Mouse (Mus musculus): ENCODE data around the gene Per1. TPM values are rescaled to one million over a fixed set of nuclear protein-coding genes. Genes with fewer than 3 reads are reported as not detected.

The Per1 gene
- polyA plus RNA-seq, 1 experiment: 4.5 TPM

DNA sequence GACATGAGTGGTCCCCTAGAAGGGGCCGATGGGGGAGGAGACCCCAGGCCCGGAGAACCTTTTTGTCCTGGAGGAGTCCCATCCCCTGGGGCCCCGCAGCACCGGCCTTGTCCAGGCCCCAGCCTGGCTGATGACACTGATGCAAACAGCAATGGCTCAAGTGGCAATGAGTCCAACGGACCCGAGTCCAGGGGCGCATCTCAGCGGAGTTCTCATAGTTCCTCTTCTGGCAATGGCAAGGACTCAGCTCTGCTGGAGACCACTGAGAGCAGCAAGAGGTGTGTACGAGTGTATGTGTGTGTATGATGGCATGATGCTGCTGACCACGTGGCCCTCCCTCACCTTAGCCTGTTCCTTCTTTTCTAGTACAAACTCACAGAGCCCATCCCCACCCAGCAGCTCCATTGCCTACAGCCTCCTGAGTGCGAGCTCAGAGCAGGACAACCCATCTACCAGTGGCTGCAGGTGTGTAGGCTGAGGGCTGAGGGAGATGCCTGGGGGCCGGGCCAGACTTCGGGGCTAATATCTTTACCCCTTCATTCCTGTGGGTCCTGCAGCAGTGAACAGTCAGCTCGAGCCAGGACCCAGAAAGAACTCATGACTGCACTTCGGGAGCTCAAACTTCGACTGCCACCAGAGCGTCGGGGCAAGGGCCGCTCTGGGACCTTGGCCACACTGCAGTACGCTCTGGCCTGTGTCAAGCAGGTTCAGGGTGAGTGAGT lies 5.8 kb downstream of the Per1 start:
- TF ChIP-seq CEBPB (IDR thresholded peaks at IDR 0.05; ENCODE audit: low read depth): no peak
- TF ChIP-seq MYOG (IDR thresholded peaks at IDR 0.05; ENCODE audit: control insufficient read depth, extremely low read depth, insufficient read length): no peak
- no peak for TF ChIP-seq CTCF (IDR thresholded peaks at IDR 0.05; ENCODE audit: control insufficient read depth, insufficient read depth, insufficient read length)
- no peak for TF ChIP-seq FOSL1 (IDR thresholded peaks at IDR 0.05; ENCODE audit: insufficient read depth, low read length, poor library complexity, severe bottlenecking)
- TF ChIP-seq MAX (IDR thresholded peaks at IDR 0.05): no peak
- no peak for TF ChIP-seq MYOD1 (IDR thresholded peaks at IDR 0.05; ENCODE audit: control insufficient read depth, insufficient read length, low read depth)
- no peak for TF ChIP-seq USF1 (IDR thresholded peaks at IDR 0.05; ENCODE audit: low read depth)
- H3K4me3 ChIP-seq (ENCODE audit: insufficient read depth, poor library complexity, severe bottlenecking): no peak overlapping the region

DNA sequence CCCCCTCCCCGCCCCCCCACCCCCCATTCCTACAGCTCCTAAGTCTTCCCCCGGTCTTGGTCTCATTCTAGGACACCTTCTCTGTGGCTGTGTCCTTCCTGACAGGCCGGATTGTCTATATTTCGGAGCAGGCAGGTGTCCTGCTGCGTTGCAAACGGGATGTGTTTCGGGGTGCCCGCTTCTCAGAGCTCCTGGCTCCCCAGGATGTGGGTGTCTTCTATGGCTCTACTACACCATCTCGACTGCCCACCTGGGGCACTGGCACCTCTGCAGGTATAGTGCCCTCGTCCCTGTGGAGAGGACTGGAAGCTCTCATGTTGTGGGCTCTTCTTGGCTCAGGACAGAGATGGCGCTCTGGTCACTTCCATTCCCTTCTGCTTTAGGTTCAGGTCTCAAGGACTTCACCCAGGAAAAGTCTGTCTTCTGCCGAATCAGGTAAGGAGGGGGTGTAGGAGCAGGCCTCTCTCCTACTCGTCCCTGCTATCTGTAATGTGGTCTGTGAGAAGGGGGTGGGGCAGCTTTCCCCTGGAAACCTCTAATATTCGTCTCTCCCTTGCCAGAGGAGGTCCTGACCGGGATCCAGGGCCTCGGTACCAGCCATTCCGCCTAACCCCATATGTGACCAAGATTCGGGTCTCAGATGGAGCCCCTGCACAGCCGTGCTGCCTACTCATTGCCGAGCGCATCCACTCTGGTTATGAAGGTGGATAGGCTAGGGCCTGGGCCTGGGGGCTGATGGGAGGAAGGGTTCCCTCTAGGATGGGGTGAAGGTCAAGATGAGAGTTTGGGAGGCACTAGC lies 6.8 kb downstream of the Per1 start:
- Histone ChIP-seq H3K79me2 (ENCODE audit: control insufficient read depth, insufficient read depth) (peaks cover 25% of the 10 kb centered on the region), H3K27me3 (ENCODE audit: control insufficient read depth, insufficient read depth, insufficient read length) (no peaks in the 10 kb centered on the region), H3K79me3 (ENCODE audit: low read depth) (peaks cover 3% of the 10 kb centered on the region), H3K4me3 (ENCODE audit: insufficient read depth, poor library complexity, severe bottlenecking) (no peak overlapping the region), H3K36me3 (ENCODE audit: control insufficient read depth, insufficient read depth) (peaks cover 45% of the 10 kb centered on the region), H3ac (ENCODE audit: control insufficient read depth, insufficient read length, low read depth) (peak overlapping the region; percentile 5)
- no peak for TF ChIP-seq FOSL1 (IDR thresholded peaks at IDR 0.05; ENCODE audit: insufficient read depth, low read length, poor library complexity, severe bottlenecking)
- TF ChIP-seq MYOD1 (IDR thresholded peaks at IDR 0.05; ENCODE audit: control insufficient read depth, insufficient read length, low read depth): no peak
- TF ChIP-seq CEBPB (IDR thresholded peaks at IDR 0.05; ENCODE audit: low read depth): no peak
- TF ChIP-seq MYOG (IDR thresholded peaks at IDR 0.05; ENCODE audit: control insufficient read depth, extremely low read depth, insufficient read length): no peak
- no peak for TF ChIP-seq CTCF (IDR thresholded peaks at IDR 0.05; ENCODE audit: control insufficient read depth, insufficient read depth, insufficient read length)
- no peak for TF ChIP-seq MAX (IDR thresholded peaks at IDR 0.05)

More for the DNA sequence above, 5.8 kb downstream of the Per1 start:
- no peak overlapping the region for H3ac ChIP-seq (ENCODE audit: control insufficient read depth, insufficient read length, low read depth)
- peaks cover 3% of the 10 kb centered on the region for H3K79me3 ChIP-seq (ENCODE audit: low read depth)
- peaks cover 25% of the 10 kb centered on the region for H3K79me2 ChIP-seq (ENCODE audit: control insufficient read depth, insufficient read depth)
- H3K27me3 ChIP-seq (ENCODE audit: control insufficient read depth, insufficient read depth, insufficient read length): no peaks in the 10 kb centered on the region
- H3K36me3 ChIP-seq (ENCODE audit: control insufficient read depth, insufficient read depth): peaks cover 39% of the 10 kb centered on the region

DNA sequence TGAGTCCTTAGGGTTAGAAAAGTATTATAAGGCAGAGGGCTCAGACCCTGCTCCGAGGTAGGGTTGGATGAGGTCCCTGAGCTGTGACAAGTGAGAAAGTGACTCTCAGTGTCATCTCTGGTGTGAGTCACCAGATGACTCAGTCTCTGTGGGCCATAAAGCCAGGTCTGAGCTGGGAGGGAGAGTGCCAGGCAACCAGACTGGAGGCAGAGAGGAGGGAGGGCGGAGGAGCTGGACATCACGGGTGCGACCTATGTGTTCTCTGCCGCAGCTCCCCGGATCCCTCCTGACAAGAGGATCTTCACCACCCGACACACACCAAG lies 7.3 kb downstream of the Per1 start:
- H3K79me3 ChIP-seq (ENCODE audit: low read depth): peaks cover 3% of the 10 kb centered on the region
- H3K36me3 ChIP-seq (ENCODE audit: control insufficient read depth, insufficient read depth): peaks cover 45% of the 10 kb centered on the region
- H3K4me3 ChIP-seq (ENCODE audit: insufficient read depth, poor library complexity, severe bottlenecking): no peak overlapping the region
- peaks cover 25% of the 10 kb centered on the region for H3K79me2 ChIP-seq (ENCODE audit: control insufficient read depth, insufficient read depth)
- TF ChIP-seq FOSL1 (IDR thresholded peaks at IDR 0.05; ENCODE audit: insufficient read depth, low read length, poor library complexity, severe bottlenecking) (peak; percentile 86), MYOD1 (IDR thresholded peaks at IDR 0.05; ENCODE audit: control insufficient read depth, insufficient read length, low read depth) (no peak)
- H3K27me3 ChIP-seq (ENCODE audit: control insufficient read depth, insufficient read depth, insufficient read length): no peaks in the 10 kb centered on the region
- peak overlapping the region; percentile 21 for H3ac ChIP-seq (ENCODE audit: control insufficient read depth, insufficient read length, low read depth)

DNA sequence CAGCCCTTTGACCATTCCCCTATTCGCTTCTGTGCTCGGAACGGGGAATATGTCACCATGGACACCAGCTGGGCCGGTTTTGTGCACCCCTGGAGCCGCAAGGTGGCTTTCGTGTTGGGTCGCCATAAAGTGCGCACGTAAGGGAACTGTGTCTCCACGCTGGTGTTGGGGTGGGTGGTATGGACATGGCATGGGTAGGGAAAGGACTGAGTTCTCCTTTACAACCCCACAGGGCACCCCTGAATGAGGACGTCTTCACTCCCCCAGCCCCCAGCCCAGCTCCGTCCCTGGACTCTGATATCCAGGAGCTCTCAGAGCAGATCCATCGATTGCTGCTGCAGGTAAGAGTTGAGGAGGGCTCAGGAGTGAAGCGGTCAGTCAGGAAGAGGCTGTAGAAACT lies 8.1 kb downstream of the Per1 start:
- peaks cover 48% of the 10 kb centered on the region for H3K36me3 ChIP-seq (ENCODE audit: control insufficient read depth, insufficient read depth)

DNA sequence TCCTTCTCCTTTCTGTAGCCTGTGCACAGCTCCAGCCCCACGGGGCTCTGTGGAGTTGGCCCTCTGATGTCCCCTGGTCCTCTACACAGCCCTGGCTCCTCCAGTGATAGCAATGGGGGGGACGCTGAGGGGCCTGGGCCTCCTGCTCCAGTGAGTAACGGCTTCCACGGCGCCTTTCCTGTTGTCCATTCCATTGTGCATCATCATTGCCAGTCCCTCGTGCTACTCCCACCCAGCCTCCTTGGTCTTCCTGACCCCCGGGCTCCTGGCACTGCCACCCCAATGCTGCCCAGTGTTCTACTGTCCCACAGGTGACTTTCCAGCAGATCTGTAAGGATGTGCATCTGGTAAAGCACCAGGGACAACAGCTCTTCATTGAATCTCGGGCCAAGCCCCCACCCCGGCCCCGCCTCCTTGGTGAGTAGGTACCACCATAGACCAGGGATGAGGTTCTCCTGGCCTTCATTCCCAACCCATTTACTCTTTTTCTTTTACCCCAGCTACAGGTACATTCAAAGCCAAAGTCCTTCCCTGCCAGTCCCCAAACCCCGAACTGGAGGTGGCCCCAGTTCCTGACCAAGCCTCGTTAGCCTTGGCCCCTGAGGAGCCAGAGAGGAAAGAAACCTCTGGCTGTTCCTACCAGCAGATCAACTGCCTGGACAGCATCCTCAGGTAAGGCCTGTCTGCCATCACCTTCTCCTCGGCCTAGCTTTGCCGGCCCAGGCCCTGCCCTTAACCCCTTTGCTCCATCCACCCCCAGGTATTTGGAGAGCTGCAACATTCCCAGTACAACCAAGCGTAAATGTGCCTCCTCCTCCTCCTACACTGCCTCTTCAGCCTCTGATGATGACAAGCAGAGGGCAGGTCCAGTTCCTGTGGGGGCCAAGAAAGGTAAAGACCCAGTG lies 8.8 kb downstream of the Per1 start:
- no peak overlapping the region for H3K4me3 ChIP-seq (ENCODE audit: insufficient read depth, poor library complexity, severe bottlenecking)
- TF ChIP-seq CTCF (IDR thresholded peaks at IDR 0.05; ENCODE audit: control insufficient read depth, insufficient read depth, insufficient read length) (no peak), USF1 (IDR thresholded peaks at IDR 0.05; ENCODE audit: low read depth) (no peak), MYOD1 (IDR thresholded peaks at IDR 0.05; ENCODE audit: control insufficient read depth, insufficient read length, low read depth) (no peak), MYOG (IDR thresholded peaks at IDR 0.05; ENCODE audit: control insufficient read depth, extremely low read depth, insufficient read length) (no peak), FOSL1 (IDR thresholded peaks at IDR 0.05; ENCODE audit: insufficient read depth, low read length, poor library complexity, severe bottlenecking) (no peak), MAX (IDR thresholded peaks at IDR 0.05) (no peak), CEBPB (IDR thresholded peaks at IDR 0.05; ENCODE audit: low read depth) (no peak)
- H3K79me2 ChIP-seq (ENCODE audit: control insufficient read depth, insufficient read depth): peaks cover 25% of the 10 kb centered on the region
- H3ac ChIP-seq (ENCODE audit: control insufficient read depth, insufficient read length, low read depth): no peak overlapping the region
- peaks cover 3% of the 10 kb centered on the region for H3K79me3 ChIP-seq (ENCODE audit: low read depth)
- peaks cover 48% of the 10 kb centered on the region for H3K36me3 ChIP-seq (ENCODE audit: control insufficient read depth, insufficient read depth)
- no peaks in the 10 kb centered on the region for H3K27me3 ChIP-seq (ENCODE audit: control insufficient read depth, insufficient read depth, insufficient read length)

More for the DNA sequence above, 8.1 kb downstream of the Per1 start:
- Histone ChIP-seq H3K79me3 (ENCODE audit: low read depth) (peaks cover 3% of the 10 kb centered on the region), H3K27me3 (ENCODE audit: control insufficient read depth, insufficient read depth, insufficient read length) (no peaks in the 10 kb centered on the region), H3K4me3 (ENCODE audit: insufficient read depth, poor library complexity, severe bottlenecking) (no peak overlapping the region), H3K79me2 (ENCODE audit: control insufficient read depth, insufficient read depth) (peaks cover 25% of the 10 kb centered on the region), H3ac (ENCODE audit: control insufficient read depth, insufficient read length, low read depth) (no peak overlapping the region)
- TF ChIP-seq CTCF (IDR thresholded peaks at IDR 0.05; ENCODE audit: control insufficient read depth, insufficient read depth, insufficient read length) (no peak), USF1 (IDR thresholded peaks at IDR 0.05; ENCODE audit: low read depth) (no peak), CEBPB (IDR thresholded peaks at IDR 0.05; ENCODE audit: low read depth) (no peak), MYOD1 (IDR thresholded peaks at IDR 0.05; ENCODE audit: control insufficient read depth, insufficient read length, low read depth) (no peak)

Data from C2C12 (cell line).